Mouse (Mus musculus) monocyte, adult 5-6 weeks (primary cell): ENCODE results near the gene Banp. TPM values are rescaled to one million over a fixed set of nuclear protein-coding genes. Genes with fewer than 3 reads are reported as not detected.

Source experiments
- ATAC-seq: fragments of 153-309, 156-312 bp; replicated peaks from 2 replicates; pipeline ENCODE4 v1.8.0; 2017; ENCODE audit warnings: mild to moderate bottlenecking; ENCODE audit not compliant: low TSS enrichment, insufficient number of reproducible peaks, severe bottlenecking, poor library complexity, low FRiP score
- total RNA-seq: library from RNA; stranded (forward); fragments of 200-1000, 200-491, 200-594 nt; gene quantifications from 3 replicates; pipeline ENCODE4 v1.2.3, GENCODE M21; 2017

The Banp gene
- total RNA-seq, 1 experiment from 2014 or later, result 23.5 TPM

- ATAC-seq, result no peak
Measured at GRCm38 (mm10) chr8:122032741-122033140, 83.2 kb downstream of the Banp start.

GRCm38 (mm10) chr8:122035543-122035942 is 86.0 kb downstream of the Banp start:
- no peak for ATAC-seq

GRCm38 (mm10) chr8:122036325-122036724 is 86.8 kb downstream of the Banp start:
- no peak for ATAC-seq

- no peak for ATAC-seq
Measured at GRCm38 (mm10) chr8:122037279-122037678, 87.7 kb downstream of the Banp start.

GRCm38 (mm10) chr8:122038076-122038475 is 88.5 kb downstream of the Banp start:
- ATAC-seq, result no peak

- ATAC-seq, result no peak
Measured at GRCm38 (mm10) chr8:122039452-122039851, 89.9 kb downstream of the Banp start.

GRCm38 (mm10) chr8:122047206-122047870 is 97.8 kb downstream of the Banp start:
- ATAC-seq, result no peak

GRCm38 (mm10) chr8:122049266-122049665 is 99.7 kb downstream of the Banp start:
- no peak for ATAC-seq

- no peak for ATAC-seq
Measured at GRCm38 (mm10) chr8:122049923-122050322, 100.4 kb downstream of the Banp start.

GRCm38 (mm10) chr8:122050620-122051019 is 101.1 kb downstream of the Banp start:
- ATAC-seq, result no peak

GRCm38 (mm10) chr8:122055321-122055720 is 105.8 kb downstream of the Banp start:
- no peak for ATAC-seq

GRCm38 (mm10) chr8:122056113-122056512 is 106.6 kb downstream of the Banp start:
- no peak for ATAC-seq

- ATAC-seq, result no peak
Measured at GRCm38 (mm10) chr8:122056882-122057281, 107.3 kb downstream of the Banp start.

GRCm38 (mm10) chr8:122058510-122058909 is 109.0 kb downstream of the Banp start:
- no peak for ATAC-seq

- no peak for ATAC-seq
Measured at GRCm38 (mm10) chr8:122058951-122059350, 109.4 kb downstream of the Banp start.

GRCm38 (mm10) chr8:122062508-122063223 is 113.1 kb downstream of the Banp start:
- no peak for ATAC-seq

GRCm38 (mm10) chr8:122064353-122064752 is 114.8 kb downstream of the Banp start:
- no peak for ATAC-seq

- ATAC-seq, result no peak
Measured at GRCm38 (mm10) chr8:122067783-122068505, 118.4 kb downstream of the Banp start.

GRCm38 (mm10) chr8:122068609-122069008 is 119.1 kb downstream of the Banp start:
- ATAC-seq, result no peak

- ATAC-seq, result no peak
Measured at GRCm38 (mm10) chr8:122069281-122069680, 119.7 kb downstream of the Banp start.
